Mouse (Mus musculus): ENCODE data around the gene Nsun2. TPM values are rescaled to one million over a fixed set of nuclear protein-coding genes. Genes with fewer than 3 reads are reported as not detected.

The Nsun2 gene
- polyA plus RNA-seq, 1 experiment from 2014 or later, result 125 TPM

DNA sequence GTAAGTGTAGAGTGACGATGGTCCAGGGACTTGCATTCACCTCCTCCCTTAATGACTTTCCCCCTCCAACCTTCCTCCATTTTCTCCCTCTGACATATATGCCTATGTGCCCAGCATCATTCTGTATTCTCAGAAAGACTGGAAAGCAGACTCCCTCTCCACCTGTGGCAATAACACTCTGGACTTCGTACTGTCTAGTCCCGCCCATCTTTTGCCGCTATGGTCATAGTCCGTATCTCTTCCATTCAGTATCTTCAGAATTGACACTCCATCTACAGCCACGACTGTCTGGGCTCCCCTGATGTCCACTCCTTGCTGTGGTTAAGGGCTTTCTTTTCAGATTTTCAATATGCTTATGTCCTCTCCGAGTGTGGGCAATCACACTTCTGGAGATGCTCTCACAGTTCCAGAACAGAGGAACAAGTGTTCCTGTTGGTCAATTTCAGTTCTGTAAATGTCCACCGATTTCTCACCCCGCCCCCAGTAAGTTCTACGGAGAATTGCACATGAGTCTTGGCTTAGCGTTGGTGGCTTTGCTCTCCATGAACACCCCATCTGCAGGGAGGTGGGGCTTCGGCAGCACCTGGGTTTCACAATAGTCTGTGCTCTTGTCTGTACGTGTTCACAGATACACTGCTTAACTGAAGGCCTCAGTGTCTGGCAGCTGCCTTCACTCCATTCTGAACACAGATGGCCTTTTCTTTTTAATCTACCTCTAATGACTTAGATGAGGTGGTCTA lies 111.1 kb downstream of the Nsun2 start:
- 87% methylated on average over 13 of the region's 13 CpGs for WGBS
- ATAC-seq (ENCODE audit: low FRiP score), result no peak
- H3K27ac ChIP-seq (ENCODE audit: low read depth, low read length), result no peak overlapping the region

DNA sequence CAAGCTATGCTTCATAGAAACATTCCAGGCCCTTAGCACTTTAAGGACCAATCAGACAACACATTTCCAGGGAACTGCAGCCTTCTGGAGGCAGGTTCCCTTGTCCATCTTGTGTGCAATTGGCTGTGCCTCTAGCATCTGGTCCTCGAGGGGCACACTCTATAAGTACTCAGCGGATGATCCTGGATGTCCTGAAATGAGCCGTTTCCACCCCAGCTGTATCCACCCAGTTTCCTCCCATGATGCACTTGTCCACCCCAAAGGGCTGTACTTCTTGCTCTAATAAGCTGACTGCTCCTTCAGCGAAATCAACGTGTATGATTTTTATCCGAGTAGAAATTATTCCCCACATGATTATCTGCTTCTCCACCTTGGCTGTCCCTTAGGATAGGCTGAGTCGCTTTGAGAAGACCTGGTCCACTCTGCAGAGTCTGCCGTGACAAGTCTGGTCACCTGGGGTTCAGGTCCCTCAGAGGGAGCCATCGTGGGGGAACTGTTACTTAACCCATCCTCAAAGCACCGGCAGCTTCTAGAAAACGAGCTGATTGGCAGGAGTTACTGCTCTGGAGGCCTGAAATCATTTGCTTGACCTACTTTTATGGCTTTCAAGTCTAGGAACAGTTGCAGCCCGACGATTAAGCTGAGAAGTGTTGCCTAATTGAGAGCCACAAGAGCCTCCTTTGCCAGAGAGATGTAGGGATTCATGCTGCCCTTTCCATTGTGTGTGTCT lies 112.3 kb downstream of the Nsun2 start:
- no peaks in the 10 kb centered on the region for H3K36me3 ChIP-seq (ENCODE audit: control insufficient read depth, insufficient read depth, low read length)
- H3K9me3 ChIP-seq (ENCODE audit: control insufficient read depth, low read length), result no peaks in the 10 kb centered on the region
- no peaks in the 10 kb centered on the region for H3K4me1 ChIP-seq (ENCODE audit: control insufficient read depth, insufficient read depth, low read length)
- no peak overlapping the region for H3K4me2 ChIP-seq
- no peaks in the 10 kb centered on the region for H3K27me3 ChIP-seq (ENCODE audit: control insufficient read depth, insufficient read depth, low read length)
- H3K4me3 ChIP-seq (ENCODE audit: low read depth, low read length), result no peak overlapping the region
- H3K9ac ChIP-seq (ENCODE audit: low read length), result no peak overlapping the region
- no peak overlapping the region for H3K27ac ChIP-seq (ENCODE audit: low read depth, low read length)
- DNase-seq (ENCODE audit: low spot score, missing footprints), result no peak
- no peak for ATAC-seq (ENCODE audit: low FRiP score)
- WGBS, result 84% methylated on average over 13 of the region's 13 CpGs

More for the DNA sequence above, 111.1 kb downstream of the Nsun2 start:
- Histone ChIP-seq H3K36me3 (ENCODE audit: control insufficient read depth, insufficient read depth, low read length) (no peaks in the 10 kb centered on the region), H3K9me3 (ENCODE audit: control insufficient read depth, low read length) (no peaks in the 10 kb centered on the region), H3K27me3 (ENCODE audit: control insufficient read depth, insufficient read depth, low read length) (no peaks in the 10 kb centered on the region), H3K4me2 (no peak overlapping the region), H3K4me1 (ENCODE audit: control insufficient read depth, insufficient read depth, low read length) (no peaks in the 10 kb centered on the region), H3K4me3 (ENCODE audit: low read depth, low read length) (no peak overlapping the region), H3K9ac (ENCODE audit: low read length) (no peak overlapping the region)
- no peak for DNase-seq (ENCODE audit: low spot score, missing footprints)

DNA sequence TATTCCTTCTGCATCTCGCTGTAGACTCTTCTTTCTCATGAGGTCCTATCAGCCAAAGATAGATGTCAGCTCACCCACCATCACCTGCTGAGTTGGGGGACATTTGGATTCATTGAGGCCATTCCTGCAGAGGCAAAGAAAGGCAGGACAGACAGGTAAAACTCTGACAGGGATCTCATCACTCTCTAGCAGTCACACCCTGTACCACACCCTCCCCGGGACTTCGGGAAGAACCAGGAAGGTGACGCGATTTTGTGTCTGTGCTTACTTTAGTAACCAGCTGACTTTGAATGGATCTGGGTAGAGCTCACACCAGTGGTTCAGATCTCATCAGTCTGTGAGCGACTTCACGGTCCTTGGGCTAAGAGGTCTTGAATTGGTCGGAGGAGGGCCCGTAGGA lies 112.9 kb downstream of the Nsun2 start:
- Histone ChIP-seq H3K27me3 (ENCODE audit: control insufficient read depth, insufficient read depth, low read length) (no peaks in the 10 kb centered on the region), H3K4me3 (ENCODE audit: low read depth, low read length) (no peak overlapping the region), H3K9ac (ENCODE audit: low read length) (no peak overlapping the region), H3K9me3 (ENCODE audit: control insufficient read depth, low read length) (no peaks in the 10 kb centered on the region), H3K36me3 (ENCODE audit: control insufficient read depth, insufficient read depth, low read length) (no peaks in the 10 kb centered on the region), H3K27ac (ENCODE audit: low read depth, low read length) (no peak overlapping the region), H3K4me1 (ENCODE audit: control insufficient read depth, insufficient read depth, low read length) (no peaks in the 10 kb centered on the region), H3K4me2 (no peak overlapping the region)
- ATAC-seq (ENCODE audit: low FRiP score) (no peak), DNase-seq (ENCODE audit: low spot score, missing footprints) (no peak)
- WGBS, result 80% methylated on average over 9 of the region's 9 CpGs

DNA sequence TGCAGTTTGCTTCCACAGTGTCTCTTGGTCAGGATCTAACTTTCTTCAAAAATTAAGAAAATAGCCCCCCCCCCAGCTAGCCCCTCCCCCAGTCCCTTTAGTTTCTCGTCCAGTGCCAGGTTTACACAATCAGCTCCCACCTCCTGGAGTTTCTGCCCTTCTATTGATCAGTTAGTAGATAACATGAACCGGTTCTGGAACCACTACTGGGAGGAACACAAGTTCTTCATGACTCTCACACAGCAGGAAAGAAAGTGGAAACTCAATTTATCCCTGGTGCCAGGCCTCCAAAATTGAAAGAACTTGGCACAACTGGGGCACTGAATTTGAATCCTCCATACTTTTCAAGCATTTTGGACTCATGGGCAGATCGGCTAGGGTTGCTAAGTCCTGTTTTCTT lies 121.0 kb downstream of the Nsun2 start:
- H3K9me3 ChIP-seq (ENCODE audit: control insufficient read depth, low read length), result no peaks in the 10 kb centered on the region
- WGBS, result 82% methylated on average over 3 of the region's 3 CpGs
- DNase-seq (ENCODE audit: low spot score, missing footprints) (no peak), ATAC-seq (ENCODE audit: low FRiP score) (no peak)
- no peak overlapping the region for H3K27ac ChIP-seq (ENCODE audit: low read depth, low read length)
- no peak overlapping the region for H3K9ac ChIP-seq (ENCODE audit: low read length)
- H3K27me3 ChIP-seq (ENCODE audit: control insufficient read depth, insufficient read depth, low read length), result no peaks in the 10 kb centered on the region
- no peak overlapping the region for H3K4me3 ChIP-seq (ENCODE audit: low read depth, low read length)
- H3K4me1 ChIP-seq (ENCODE audit: control insufficient read depth, insufficient read depth, low read length), result no peaks in the 10 kb centered on the region
- H3K36me3 ChIP-seq (ENCODE audit: control insufficient read depth, insufficient read depth, low read length), result no peaks in the 10 kb centered on the region
- H3K4me2 ChIP-seq, result no peak overlapping the region

DNA sequence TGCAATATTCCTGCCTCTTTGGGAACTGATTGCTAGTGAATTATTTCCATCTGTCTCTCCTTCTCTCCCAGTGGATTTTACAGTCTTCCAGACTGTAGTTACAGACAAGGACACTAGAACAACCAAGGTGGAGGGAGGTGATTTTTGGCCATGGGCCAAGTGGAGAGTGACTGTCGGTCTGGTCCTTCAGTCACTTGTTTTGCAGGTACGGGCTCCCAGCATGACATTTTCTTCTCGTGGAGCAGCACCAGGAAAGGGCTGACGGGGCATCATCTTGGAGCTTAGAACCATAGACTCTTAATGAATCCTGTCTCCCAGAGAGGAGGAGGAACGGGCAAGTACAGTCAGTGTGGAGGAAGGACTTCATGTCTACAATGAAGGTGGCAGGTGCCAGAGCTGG lies 138.6 kb downstream of the Nsun2 start:
- H3K4me1 ChIP-seq (ENCODE audit: control insufficient read depth, insufficient read depth, low read length), result no peaks in the 10 kb centered on the region
- no peak overlapping the region for H3K4me3 ChIP-seq (ENCODE audit: low read depth, low read length)
- no peaks in the 10 kb centered on the region for H3K36me3 ChIP-seq (ENCODE audit: control insufficient read depth, insufficient read depth, low read length)
- H3K27me3 ChIP-seq (ENCODE audit: control insufficient read depth, insufficient read depth, low read length), result no peaks in the 10 kb centered on the region
- no peaks in the 10 kb centered on the region for H3K9me3 ChIP-seq (ENCODE audit: control insufficient read depth, low read length)
- no peak overlapping the region for H3K9ac ChIP-seq (ENCODE audit: low read length)
- no peak overlapping the region for H3K27ac ChIP-seq (ENCODE audit: low read depth, low read length)
- ATAC-seq (ENCODE audit: low FRiP score) (no peak), DNase-seq (ENCODE audit: low spot score, missing footprints) (no peak)
- H3K4me2 ChIP-seq, result no peak overlapping the region
- WGBS, result 92% methylated on average over 5 of the region's 5 CpGs

DNA sequence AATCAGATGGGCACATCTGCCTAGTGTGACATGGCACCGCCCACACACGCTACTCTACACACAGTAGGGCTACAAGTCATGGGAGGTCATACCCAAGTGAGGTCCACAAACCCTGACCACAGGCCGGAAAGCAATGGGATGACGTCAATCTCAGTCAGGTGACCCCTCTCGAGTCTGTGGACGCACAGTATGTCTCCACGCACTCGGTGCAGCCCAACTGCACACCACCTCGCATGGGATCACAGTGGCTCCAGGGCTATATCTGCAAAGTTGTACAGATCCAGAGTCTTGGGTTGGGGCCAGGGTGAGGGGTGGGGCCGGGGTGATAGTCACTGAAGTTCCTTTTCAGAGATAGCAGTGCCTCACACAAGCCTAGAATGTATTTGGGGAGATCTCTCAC lies 139.0 kb downstream of the Nsun2 start:
- Histone ChIP-seq H3K4me3 (ENCODE audit: low read depth, low read length) (no peak overlapping the region), H3K9me3 (ENCODE audit: control insufficient read depth, low read length) (no peaks in the 10 kb centered on the region), H3K9ac (ENCODE audit: low read length) (no peak overlapping the region), H3K27ac (ENCODE audit: low read depth, low read length) (no peak overlapping the region), H3K4me2 (no peak overlapping the region), H3K36me3 (ENCODE audit: control insufficient read depth, insufficient read depth, low read length) (no peaks in the 10 kb centered on the region), H3K4me1 (ENCODE audit: control insufficient read depth, insufficient read depth, low read length) (no peaks in the 10 kb centered on the region), H3K27me3 (ENCODE audit: control insufficient read depth, insufficient read depth, low read length) (no peaks in the 10 kb centered on the region)
- ATAC-seq (ENCODE audit: low FRiP score), result no peak
- 93% methylated on average over 10 of the region's 10 CpGs for WGBS
- DNase-seq (ENCODE audit: low spot score, missing footprints), result no peak

DNA sequence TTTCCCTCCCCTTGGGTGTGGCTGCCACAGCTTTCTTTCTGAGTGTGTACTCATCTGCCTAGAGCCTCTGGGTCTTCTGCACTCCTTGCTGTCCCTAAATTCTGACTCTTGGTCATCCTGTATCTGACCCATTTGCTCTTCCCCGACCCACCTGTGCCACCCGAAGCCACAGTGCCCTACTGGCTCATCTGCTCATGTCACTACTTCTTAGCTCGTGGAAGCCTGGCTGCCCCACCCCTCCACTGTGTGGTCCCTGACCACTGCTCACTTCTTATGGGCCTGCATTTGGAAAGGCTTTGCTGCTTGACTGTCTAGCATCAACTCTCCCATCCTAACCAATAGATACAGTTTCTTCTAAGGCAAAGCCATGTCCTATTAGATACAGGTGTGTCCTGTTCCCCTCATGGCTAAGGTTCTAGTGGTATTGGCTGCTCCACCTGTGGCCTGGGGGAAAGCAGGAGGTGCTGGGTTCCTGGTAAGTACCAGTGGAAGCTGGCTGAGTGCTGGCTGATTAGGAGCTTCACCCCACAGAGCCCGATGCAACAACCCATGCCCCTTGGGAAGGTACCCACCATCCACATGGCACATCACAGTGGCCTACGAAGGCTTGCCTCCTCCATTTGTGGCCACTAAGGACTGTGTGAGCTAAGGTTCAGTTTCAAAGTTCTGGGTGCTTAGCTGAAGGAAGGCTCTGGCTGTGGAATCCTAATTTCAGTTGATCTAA lies 139.8 kb downstream of the Nsun2 start:
- H3K9me3 ChIP-seq (ENCODE audit: control insufficient read depth, low read length), result no peaks in the 10 kb centered on the region
- H3K36me3 ChIP-seq (ENCODE audit: control insufficient read depth, insufficient read depth, low read length), result no peaks in the 10 kb centered on the region
- WGBS, result 83% methylated on average over 5 of the region's 5 CpGs
- no peak overlapping the region for H3K4me3 ChIP-seq (ENCODE audit: low read depth, low read length)
- no peak for ATAC-seq (ENCODE audit: low FRiP score)
- no peak overlapping the region for H3K4me2 ChIP-seq
- no peak overlapping the region for H3K27ac ChIP-seq (ENCODE audit: low read depth, low read length)
- no peak overlapping the region for H3K9ac ChIP-seq (ENCODE audit: low read length)
- no peaks in the 10 kb centered on the region for H3K27me3 ChIP-seq (ENCODE audit: control insufficient read depth, insufficient read depth, low read length)
- DNase-seq (ENCODE audit: low spot score, missing footprints), result no peak
- no peaks in the 10 kb centered on the region for H3K4me1 ChIP-seq (ENCODE audit: control insufficient read depth, insufficient read depth, low read length)

DNA sequence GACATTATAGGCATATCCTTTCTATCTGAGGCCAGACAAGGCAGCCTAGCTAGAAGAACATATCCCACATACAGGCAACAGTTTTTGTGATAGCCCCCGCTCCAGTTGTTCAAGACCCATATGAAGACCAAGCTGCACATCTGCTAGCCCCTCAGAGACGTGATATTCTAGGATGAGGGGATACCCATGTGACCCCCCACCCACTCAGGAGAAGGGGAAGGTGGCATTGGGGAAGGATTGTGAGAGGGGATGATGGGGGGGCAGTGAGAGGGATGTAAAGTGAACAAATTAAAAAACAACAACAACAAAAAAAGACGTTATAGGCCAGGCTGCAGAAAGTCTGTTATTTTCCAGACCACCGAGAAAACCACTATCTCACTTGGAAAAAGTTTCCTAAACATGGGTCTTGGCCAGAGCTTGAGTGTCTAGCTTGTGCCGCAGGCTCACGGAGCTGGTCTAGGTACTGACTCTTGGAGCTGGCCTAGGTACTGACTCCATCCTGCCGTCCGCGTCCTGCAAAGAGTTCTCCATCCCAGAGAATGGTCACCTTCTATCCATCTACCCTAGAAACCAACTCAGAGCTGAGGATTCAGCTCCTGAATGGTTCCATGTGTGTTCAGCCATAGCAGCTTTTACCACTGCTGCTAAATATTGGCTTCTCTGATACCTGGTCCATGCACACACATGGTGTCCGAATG lies 140.5 kb downstream of the Nsun2 start:
- DNase-seq (ENCODE audit: low spot score, missing footprints), result no peak
- Histone ChIP-seq H3K9me3 (ENCODE audit: control insufficient read depth, low read length) (no peaks in the 10 kb centered on the region), H3K27me3 (ENCODE audit: control insufficient read depth, insufficient read depth, low read length) (no peaks in the 10 kb centered on the region), H3K4me3 (ENCODE audit: low read depth, low read length) (no peak overlapping the region), H3K36me3 (ENCODE audit: control insufficient read depth, insufficient read depth, low read length) (no peaks in the 10 kb centered on the region), H3K4me1 (ENCODE audit: control insufficient read depth, insufficient read depth, low read length) (no peaks in the 10 kb centered on the region), H3K27ac (ENCODE audit: low read depth, low read length) (no peak overlapping the region), H3K4me2 (no peak overlapping the region), H3K9ac (ENCODE audit: low read length) (no peak overlapping the region)
- 67% methylated on average over 10 of the region's 10 CpGs for WGBS
- no peak for ATAC-seq (ENCODE audit: low FRiP score)

Measured in midbrain, embryonic 11.5 days (tissue).